Mouse (Mus musculus): ENCODE results near the gene Nfatc3. TPM values are rescaled to one million over a fixed set of nuclear protein-coding genes. Genes with fewer than 3 reads are reported as not detected.
A peak's percentile ranks its signal among the peaks of the same experiment; 100 is the strongest.
"Not testable (repeated sequence)": the region's sequence is repeated elsewhere in the genome, so short reads cannot be mapped to it uniquely, and the experiment has no call there.

Nfatc3 gene
- 27.2 and 31.6 TPM in 2 replicates for polyA plus RNA-seq (2012; rRNA removed)
- polyA plus RNA-seq (2014; fragmentation: Nextera tagmentation; extraction: Ambion mirVana): 7.8 and 9.6 TPM in 2 replicates

DNA sequence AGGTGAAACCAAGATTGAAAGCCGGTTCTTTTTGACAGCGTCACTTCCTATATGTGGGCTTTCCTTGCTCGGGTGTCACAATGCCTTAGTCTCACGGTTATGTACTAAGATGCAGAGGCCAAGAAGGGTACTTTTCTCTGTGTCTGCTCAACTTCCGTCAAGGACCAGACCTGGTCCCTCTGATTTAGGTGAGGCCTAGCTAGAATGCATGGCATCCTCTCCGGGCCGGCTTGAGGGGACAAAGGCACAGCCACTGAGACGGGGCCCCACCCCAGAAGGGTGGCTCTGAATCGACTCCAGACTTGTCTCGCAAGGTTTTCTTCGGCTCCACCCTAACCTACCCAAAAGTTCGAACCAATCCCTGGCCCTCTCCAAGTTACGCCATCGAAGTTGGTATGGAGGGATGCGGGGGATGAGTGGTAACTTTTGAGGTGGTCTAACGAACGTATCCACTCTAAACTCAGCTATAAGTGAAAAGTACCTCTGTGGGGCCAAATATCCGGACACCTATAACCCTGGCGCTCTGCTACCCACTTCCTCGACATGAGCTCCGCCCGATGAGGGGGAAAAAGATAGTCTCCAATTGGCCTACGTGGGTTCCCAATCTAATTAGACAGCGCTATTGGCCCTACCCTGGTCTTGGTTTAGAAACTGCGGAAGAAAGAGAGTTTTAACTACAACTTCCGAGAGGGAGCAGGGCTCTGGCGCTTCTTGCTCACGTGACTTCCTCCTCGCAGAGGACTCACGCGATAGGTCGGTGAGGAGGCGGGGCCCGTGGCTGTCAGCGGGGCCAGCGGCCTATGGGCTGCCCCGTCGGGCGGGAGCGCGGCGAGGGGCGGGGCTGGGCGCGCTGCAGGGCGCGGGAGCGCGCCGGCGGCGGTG is at the start of gene Nfatc3:
Nfatc3 (plus strand) TSS at position 110 of the 882 bp plus-strand sequence.
- peaks cover 19% of the 10 kb centered on the region for H3K4me1 ChIP-seq (ENCODE audit: control insufficient read depth, insufficient read depth, low read length)
- peak; percentile 45; the same call in 1 of the 2 replicates for TF ChIP-seq POLR2A (IDR thresholded peaks at IDR 0.05; ENCODE audit: borderline replicate concordance, extremely low read depth, insufficient read depth, insufficient read length)
- peak within 1 kb of the TSS; percentile 93 for H3K27ac ChIP-seq (replicated peaks; ENCODE audit: low read depth, low read length)
- H3K9me3 ChIP-seq (ENCODE audit: control insufficient read depth, low read length): no peaks in the 10 kb centered on the region
- WGBS: under 1% methylated on average over 49 of the region's 52 CpGs
- peak within 1 kb of the TSS; percentile 91 for H3K4me2 ChIP-seq (replicated peaks; ENCODE audit: low read depth, low read length, severe bottlenecking)
- ATAC-seq (ENCODE audit: low FRiP score, low read depth) (peak; percentile 98), DNase-seq (ENCODE audit: low spot score) (peak; percentile 98)
- peaks cover under 1% of the 10 kb centered on the region; the same call in 1 of the 2 replicates for H3K36me3 ChIP-seq (ENCODE audit: control insufficient read depth, insufficient read depth, low read length)
- peak within 1 kb of the TSS; percentile 88 for H3K4me3 ChIP-seq (replicated peaks; ENCODE audit: low read length)
- peak within 1 kb of the TSS; percentile 91 for H3K9ac ChIP-seq (ENCODE audit: low read depth, low read length, severe bottlenecking)
- H3K27me3 ChIP-seq (ENCODE audit: control insufficient read depth, insufficient read depth, low read length): no peaks in the 10 kb centered on the region

DNA sequence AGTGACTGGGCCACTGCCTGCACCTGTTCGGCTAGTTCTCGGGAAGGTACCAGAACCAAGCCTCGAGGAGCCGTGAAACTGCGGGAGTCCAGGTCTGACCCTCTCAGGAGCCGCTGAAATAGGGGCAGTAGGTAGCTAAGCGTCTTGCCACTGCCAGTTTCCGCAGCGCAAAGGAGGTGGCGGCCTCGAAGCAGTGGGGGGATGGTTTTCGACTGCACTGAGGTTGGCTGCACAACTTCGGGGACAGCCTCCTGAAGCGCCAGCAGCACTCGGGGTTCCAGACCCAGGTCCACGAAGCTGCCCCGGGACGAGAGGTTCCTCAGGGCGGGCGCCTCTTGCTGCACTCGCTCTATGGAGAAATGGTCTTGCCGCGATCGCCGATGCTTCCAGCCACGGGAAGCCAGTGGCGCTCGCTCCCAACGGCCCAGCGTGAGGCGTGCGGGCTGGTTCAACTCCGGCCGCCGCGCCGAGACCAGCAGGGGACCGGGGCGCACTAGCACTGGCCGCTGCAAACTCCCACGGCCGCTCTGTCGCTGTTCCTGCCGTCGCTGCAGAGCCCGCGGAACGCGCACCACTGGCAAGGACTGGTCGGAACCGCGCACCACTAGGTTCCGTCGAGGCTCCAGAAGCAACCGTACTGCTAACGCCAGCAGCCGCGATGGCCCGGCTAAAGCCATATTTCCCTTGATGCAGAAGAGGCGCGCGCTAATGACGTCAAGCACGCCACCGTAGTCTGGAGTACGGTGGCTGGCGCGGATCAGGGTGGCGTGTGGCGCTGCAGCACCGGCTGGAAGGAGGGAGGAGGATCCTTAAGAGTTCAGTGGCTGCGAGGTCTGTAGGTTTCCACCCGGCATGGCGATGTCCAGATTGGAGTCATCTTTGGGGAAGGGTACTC is 47.6 kb upstream of the Nfatc3 start:
- peak; percentile 95 for ATAC-seq (ENCODE audit: low FRiP score, low read depth)
- Histone ChIP-seq H3K4me3 (replicated peaks; ENCODE audit: low read length) (peak overlapping the region; percentile 95), H3K9ac (ENCODE audit: low read depth, low read length, severe bottlenecking) (peak overlapping the region; percentile 91), H3K27me3 (ENCODE audit: control insufficient read depth, insufficient read depth, low read length) (no peaks in the 10 kb centered on the region), H3K36me3 (ENCODE audit: control insufficient read depth, insufficient read depth, low read length) (0 out of 2 replicates have a peak, but pooled peaks cover 4% of the 10 kb centered on the region), H3K9me3 (ENCODE audit: control insufficient read depth, low read length) (no peaks in the 10 kb centered on the region), H3K27ac (replicated peaks; ENCODE audit: low read depth, low read length) (no peak overlapping the region), H3K4me2 (replicated peaks; ENCODE audit: low read depth, low read length, severe bottlenecking) (peak overlapping the region; percentile 92), H3K4me1 (ENCODE audit: control insufficient read depth, insufficient read depth, low read length) (peaks cover 10% of the 10 kb centered on the region)
- peak; percentile 90 for DNase-seq (ENCODE audit: low spot score)
- 3% methylated on average over 71 of the region's 74 CpGs for WGBS
- TF ChIP-seq POLR2A (IDR thresholded peaks at IDR 0.05; ENCODE audit: borderline replicate concordance, extremely low read depth, insufficient read depth, insufficient read length): peak; percentile 77; the same call in 1 of the 2 replicates

DNA sequence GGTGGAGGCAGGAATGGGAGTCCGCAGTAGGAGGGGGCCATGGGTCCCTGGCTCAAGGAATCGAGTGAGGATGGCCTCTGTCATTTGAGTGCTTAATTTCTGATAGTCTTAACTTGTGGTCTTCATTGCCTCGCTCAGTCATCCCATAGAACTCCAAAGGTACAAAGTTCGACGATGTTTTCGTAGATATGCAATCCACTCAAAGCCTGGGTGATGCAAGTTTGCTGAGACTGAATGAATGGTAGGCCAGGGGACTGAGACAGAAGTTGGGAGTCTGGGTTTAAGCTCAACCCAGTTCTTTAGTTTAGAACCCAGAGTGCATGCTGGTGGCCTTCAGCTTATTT is 47.0 kb upstream of the Nfatc3 start, which contains the start of gene Ddx28:
Ddx28 (minus strand) TSS at position 240 of the 344 bp plus-strand sequence.
- Histone ChIP-seq H3K27me3 (ENCODE audit: control insufficient read depth, insufficient read depth, low read length) (no peaks in the 10 kb centered on the region), H3K27ac (replicated peaks; ENCODE audit: low read depth, low read length) (no peak within 1 kb of the TSS), H3K9ac (ENCODE audit: low read depth, low read length, severe bottlenecking) (peak within 1 kb of the TSS; percentile 91), H3K4me2 (replicated peaks; ENCODE audit: low read depth, low read length, severe bottlenecking) (peak within 1 kb of the TSS; percentile 92), H3K4me1 (ENCODE audit: control insufficient read depth, insufficient read depth, low read length) (peaks cover 10% of the 10 kb centered on the region), H3K4me3 (replicated peaks; ENCODE audit: low read length) (peak within 1 kb of the TSS; percentile 95), H3K9me3 (ENCODE audit: control insufficient read depth, low read length) (no peaks in the 10 kb centered on the region), H3K36me3 (ENCODE audit: control insufficient read depth, insufficient read depth, low read length) (0 out of 2 replicates have a peak, but pooled peaks cover 4% of the 10 kb centered on the region)
- ATAC-seq (ENCODE audit: low FRiP score, low read depth) (no peak), DNase-seq (ENCODE audit: low spot score) (no peak)
- WGBS: 5% methylated on average over 6 of the region's 6 CpGs
- TF ChIP-seq POLR2A (IDR thresholded peaks at IDR 0.05; ENCODE audit: borderline replicate concordance, extremely low read depth, insufficient read depth, insufficient read length): no peak

DNA sequence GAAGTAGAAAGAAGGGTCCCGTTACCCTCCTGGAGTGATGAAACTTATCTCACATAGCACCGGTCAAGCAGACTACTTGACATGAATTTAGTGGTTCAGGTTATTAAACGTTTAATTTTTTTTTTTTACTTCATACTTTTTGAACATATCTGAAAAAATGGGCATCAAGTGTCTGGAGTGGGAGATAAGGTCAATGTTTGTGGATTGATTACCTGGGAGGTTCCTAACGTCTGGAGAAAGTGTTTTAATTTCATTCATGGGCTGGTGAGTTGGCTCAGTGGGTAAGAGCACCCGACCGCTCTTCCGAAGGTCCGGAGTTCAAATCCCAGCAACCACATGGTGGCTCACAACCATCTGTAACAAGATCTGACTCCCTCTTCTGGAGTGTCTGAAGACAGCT is 46.4 kb upstream of the Nfatc3 start:
- H3K4me2 ChIP-seq (replicated peaks; ENCODE audit: low read depth, low read length, severe bottlenecking): peak overlapping the region; percentile 92
- H3K36me3 ChIP-seq (ENCODE audit: control insufficient read depth, insufficient read depth, low read length); DNase-seq (ENCODE audit: low spot score); H3K4me1 ChIP-seq (ENCODE audit: control insufficient read depth, insufficient read depth, low read length); ATAC-seq (ENCODE audit: low FRiP score, low read depth); H3K27ac ChIP-seq (replicated peaks; ENCODE audit: low read depth, low read length); H3K27me3 ChIP-seq (ENCODE audit: control insufficient read depth, insufficient read depth, low read length); H3K9me3 ChIP-seq (ENCODE audit: control insufficient read depth, low read length): not testable (repeated sequence)
- 84% methylated on average over 8 of the region's 8 CpGs for WGBS
- 0 out of 2 replicates have a peak overlapping the region, but pooled peaks have one; percentile 91 for H3K9ac ChIP-seq (ENCODE audit: low read depth, low read length, severe bottlenecking)
- H3K4me3 ChIP-seq (replicated peaks; ENCODE audit: low read length): peak overlapping the region; percentile 95

DNA sequence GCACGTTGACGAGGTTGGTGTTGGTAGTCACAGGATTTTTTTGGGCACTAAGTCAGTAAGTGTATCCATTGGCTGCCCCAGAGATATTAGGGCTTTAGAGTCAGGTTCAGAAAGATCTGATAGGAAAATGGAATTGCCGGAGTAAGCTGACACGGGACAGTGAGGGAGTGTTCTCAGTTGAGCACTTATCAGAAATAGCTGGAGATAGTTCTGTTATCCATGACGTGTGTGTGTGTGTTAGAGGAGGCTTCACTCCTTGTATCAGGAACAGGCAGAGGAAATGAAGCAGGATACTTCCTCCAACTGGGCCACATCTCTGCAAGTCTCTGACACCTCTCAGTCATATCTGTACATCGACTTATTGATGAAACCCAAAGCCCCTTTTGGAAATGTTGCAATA is 42.4 kb upstream of the Nfatc3 start:
- Histone ChIP-seq H3K4me2 (replicated peaks; ENCODE audit: low read depth, low read length, severe bottlenecking) (no peak overlapping the region), H3K4me3 (replicated peaks; ENCODE audit: low read length) (no peak overlapping the region), H3K36me3 (ENCODE audit: control insufficient read depth, insufficient read depth, low read length) (peaks cover 22% of the 10 kb centered on the region), H3K27ac (replicated peaks; ENCODE audit: low read depth, low read length) (no peak overlapping the region), H3K9me3 (ENCODE audit: control insufficient read depth, low read length) (no peaks in the 10 kb centered on the region), H3K9ac (ENCODE audit: low read depth, low read length, severe bottlenecking) (no peak overlapping the region), H3K4me1 (ENCODE audit: control insufficient read depth, insufficient read depth, low read length) (no peaks in the 10 kb centered on the region), H3K27me3 (ENCODE audit: control insufficient read depth, insufficient read depth, low read length) (no peaks in the 10 kb centered on the region)
- TF ChIP-seq POLR2A (IDR thresholded peaks at IDR 0.05; ENCODE audit: borderline replicate concordance, extremely low read depth, insufficient read depth, insufficient read length): no peak
- no peak for ATAC-seq (ENCODE audit: low FRiP score, low read depth)
- DNase-seq (ENCODE audit: low spot score): no peak
- 91% methylated on average over 6 of the region's 6 CpGs for WGBS

Measured in limb, embryonic 14.5 days (tissue).